Mouse (Mus musculus): ENCODE measurements at regions not wholly inside any gene's neighbourhood (a gene's known extent, or its start where the extent isn't known, plus 50 kb on each side); places are given as distances from the start of the nearest gene placed in this dataset.

DNA sequence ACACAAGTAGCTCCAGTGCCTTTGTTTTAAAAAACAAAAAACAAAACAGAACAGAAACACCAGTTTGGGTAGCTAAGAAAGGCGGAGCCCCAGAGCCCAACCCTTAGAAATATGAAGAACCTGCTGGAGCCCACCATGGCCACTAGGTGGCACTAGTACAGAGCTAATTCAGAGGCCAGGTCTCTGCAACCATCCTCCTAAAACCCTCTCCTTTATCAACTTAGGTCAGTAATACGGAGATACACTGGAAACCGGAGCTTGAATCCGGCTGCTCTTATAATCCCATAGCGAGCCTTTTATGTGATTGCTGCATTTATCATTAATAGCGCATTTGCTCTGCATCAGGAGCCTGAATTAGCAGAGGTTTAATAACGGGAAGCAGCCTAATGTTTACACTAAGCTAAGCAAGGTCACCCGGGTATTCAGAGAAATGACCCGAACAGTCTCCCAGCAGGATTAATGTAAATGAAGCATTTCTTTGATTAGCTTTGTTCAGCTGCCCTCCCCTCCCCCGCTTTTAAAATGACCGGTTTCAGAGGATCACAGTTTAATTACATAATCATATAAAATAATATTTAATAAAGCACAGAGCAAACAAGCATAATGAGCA lies 53.9 kb upstream of the Gm21915 start:
- TF ChIP-seq CTCF (IDR thresholded peaks at IDR 0.05; ENCODE audit: extremely low read depth, insufficient read length, insufficient replicate concordance, low read depth, low read length) (peak; percentile 86; the same call in 1 of the 2 replicates), POLR2A (IDR thresholded peaks at IDR 0.05; ENCODE audit: low read depth, low read length) (no peak)
